Mouse (Mus musculus): ENCODE measurements at regions not wholly inside any gene's neighbourhood (a gene's known extent, or its start where the extent isn't known, plus 50 kb on each side); places are given as distances from the start of the nearest gene placed in this dataset.

DNA sequence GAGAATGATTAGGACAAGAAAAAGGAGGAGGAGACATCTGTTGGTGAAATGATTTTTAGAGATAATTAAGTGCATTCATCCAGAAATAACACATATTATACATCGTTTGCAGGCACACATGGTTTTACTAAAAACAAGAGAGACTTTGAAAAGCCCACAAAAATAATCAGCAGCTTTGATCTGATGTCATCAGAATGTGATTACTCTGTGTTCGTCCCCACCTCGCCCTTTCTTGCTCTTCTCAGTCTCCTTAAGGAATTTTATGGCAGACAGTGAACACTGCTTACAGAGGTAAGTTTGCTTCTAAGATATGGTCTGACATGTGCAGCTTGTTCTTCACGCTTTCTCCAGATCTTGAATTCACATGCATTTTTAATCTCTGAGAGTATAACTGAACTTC lies 1061.3 kb downstream of the Pcdh9 start:
- no peaks in the 10 kb centered on the region for H3K27me3 ChIP-seq (ENCODE audit: insufficient read depth, low read length)
- no peak overlapping the region for H3K4me3 ChIP-seq (ENCODE audit: low read depth, low read length)
- H3K4me2 ChIP-seq = no peak overlapping the region
- DNase-seq (no peak), ATAC-seq (ENCODE audit: insufficient read depth) (no peak)
- H3K9me3 ChIP-seq (ENCODE audit: low read depth, low read length) = no peaks in the 10 kb centered on the region
- H3K4me1 ChIP-seq (ENCODE audit: insufficient read depth) = no peaks in the 10 kb centered on the region
- no peak overlapping the region for H3K27ac ChIP-seq (ENCODE audit: low read depth)
- no peak for TF ChIP-seq CTCF (IDR thresholded peaks at IDR 0.05; ENCODE audit: low read depth)
- WGBS = 46% methylated on average over 4 of the region's 4 CpGs
- H3K9ac ChIP-seq = no peak overlapping the region
- no peaks in the 10 kb centered on the region for H3K36me3 ChIP-seq (ENCODE audit: insufficient read depth)

DNA sequence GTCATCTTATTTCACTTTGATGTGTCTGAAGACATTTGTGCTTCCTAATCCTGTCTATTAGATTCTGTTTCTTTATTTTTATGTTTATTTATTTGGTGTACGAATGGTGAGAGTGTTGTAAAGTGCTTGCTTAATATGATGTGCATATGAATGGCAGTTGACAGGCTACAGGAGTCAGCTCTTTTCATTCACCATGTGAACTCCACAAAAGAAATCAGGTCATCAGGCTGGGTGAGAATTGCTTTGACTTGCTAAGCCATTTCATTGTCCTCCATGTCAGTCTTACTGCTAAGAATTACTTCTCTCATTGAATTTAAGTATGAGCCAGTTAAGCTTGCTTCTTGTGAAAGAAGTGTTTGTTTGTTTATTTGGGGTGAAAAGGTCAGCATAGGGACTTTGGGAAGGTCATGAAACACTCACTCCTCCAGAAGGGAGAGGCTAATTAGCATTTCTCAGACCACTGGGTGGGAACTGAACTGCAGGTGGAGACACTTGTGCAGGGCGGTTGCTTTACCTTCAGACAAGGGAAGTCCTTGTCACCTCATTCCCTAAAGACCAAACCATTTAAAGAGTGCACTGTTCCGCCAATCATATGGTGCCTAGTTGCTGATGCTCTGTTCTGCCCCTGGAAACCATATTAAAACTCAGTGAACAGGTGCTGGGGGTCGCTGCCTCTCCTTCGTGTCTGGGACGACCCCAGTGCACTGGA lies 1063.7 kb downstream of the Pcdh9 start:
- Histone ChIP-seq H3K9me3 (ENCODE audit: low read depth, low read length) (no peaks in the 10 kb centered on the region), H3K4me3 (ENCODE audit: low read depth, low read length) (no peak overlapping the region), H3K4me2 (no peak overlapping the region), H3K27ac (ENCODE audit: low read depth) (no peak overlapping the region), H3K36me3 (ENCODE audit: insufficient read depth) (no peaks in the 10 kb centered on the region), H3K9ac (no peak overlapping the region), H3K4me1 (ENCODE audit: insufficient read depth) (no peaks in the 10 kb centered on the region), H3K27me3 (ENCODE audit: insufficient read depth, low read length) (no peaks in the 10 kb centered on the region)
- 68% methylated on average over 6 of the region's 6 CpGs for WGBS
- TF ChIP-seq CTCF (IDR thresholded peaks at IDR 0.05; ENCODE audit: low read depth) = no peak
- DNase-seq (no peak), ATAC-seq (ENCODE audit: insufficient read depth) (no peak)

DNA sequence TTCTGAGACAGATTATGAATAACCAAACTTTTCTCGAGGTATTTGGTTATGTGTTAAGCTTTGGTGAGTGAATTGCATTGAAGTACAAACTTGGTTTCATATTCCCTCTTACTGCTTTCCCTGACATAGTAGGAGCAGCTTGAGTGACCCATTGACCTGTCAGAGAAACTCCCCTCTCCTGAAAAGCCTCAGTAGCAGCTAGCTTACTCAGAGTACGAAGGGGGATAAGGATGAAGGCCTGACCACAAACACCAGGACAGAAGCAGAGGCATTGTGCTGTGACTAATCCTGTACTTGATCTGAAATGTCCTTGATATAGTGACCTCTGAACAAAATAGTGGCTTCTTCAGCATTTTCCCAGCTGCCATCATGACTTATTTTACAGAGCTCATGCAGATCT lies 1070.4 kb downstream of the Pcdh9 start:
- Histone ChIP-seq H3K9ac (no peak overlapping the region), H3K27me3 (ENCODE audit: insufficient read depth, low read length) (no peaks in the 10 kb centered on the region), H3K4me1 (ENCODE audit: insufficient read depth) (no peaks in the 10 kb centered on the region), H3K36me3 (ENCODE audit: insufficient read depth) (no peaks in the 10 kb centered on the region), H3K27ac (ENCODE audit: low read depth) (no peak overlapping the region), H3K9me3 (ENCODE audit: low read depth, low read length) (no peaks in the 10 kb centered on the region), H3K4me3 (ENCODE audit: low read depth, low read length) (no peak overlapping the region), H3K4me2 (no peak overlapping the region)
- no peak for ATAC-seq (ENCODE audit: insufficient read depth)
- no peak for TF ChIP-seq CTCF (IDR thresholded peaks at IDR 0.05; ENCODE audit: low read depth)
- 61% methylated on average over 2 of the region's 2 CpGs for WGBS
- DNase-seq = no peak
